Mouse (Mus musculus): ENCODE data around the gene Tmem212. TPM values are rescaled to one million over a fixed set of nuclear protein-coding genes. Genes with fewer than 3 reads are reported as not detected.
"Not testable (repeated sequence)": the region's sequence is repeated elsewhere in the genome, so short reads cannot be mapped to it uniquely, and the experiment has no call there.

Tmem212 gene
- polyA plus RNA-seq (2015; fragmentation: Nextera tagmentation; extraction: Ambion mirVana) = 1.2 and 1.3 TPM in 2 replicates

DNA sequence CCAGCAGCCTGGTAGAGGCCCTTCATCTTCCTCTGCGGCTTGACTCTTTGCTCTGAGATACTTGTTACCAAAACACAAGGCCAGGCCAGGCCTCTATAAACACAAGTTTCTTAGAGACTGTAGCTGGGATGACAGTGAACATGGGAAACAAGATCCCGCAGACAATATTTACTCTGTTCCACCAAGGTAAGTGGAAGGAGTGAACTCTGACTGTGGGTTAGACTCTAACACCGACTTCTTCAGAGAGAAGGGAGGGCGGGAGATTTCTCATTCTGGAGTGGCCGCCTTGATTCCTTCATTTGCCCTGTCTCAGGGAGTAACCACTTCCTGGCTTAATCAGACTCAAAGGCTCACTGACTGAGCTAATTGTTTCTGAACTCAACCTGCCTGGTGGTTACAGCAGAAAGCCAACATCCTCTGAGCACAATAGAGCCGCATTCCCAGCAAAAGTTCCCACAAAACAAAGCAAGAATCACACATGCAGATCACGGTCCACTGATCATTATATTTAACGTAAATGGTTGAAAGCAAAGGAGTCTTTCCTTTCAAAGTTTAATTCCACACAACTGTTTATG is at the start of gene Tmem212:
Gene Tmem212, minus strand, starts transcription at position 51 of the 575 bp plus-strand sequence.
- DNase-seq (ENCODE audit: low spot score) = no peak

DNA sequence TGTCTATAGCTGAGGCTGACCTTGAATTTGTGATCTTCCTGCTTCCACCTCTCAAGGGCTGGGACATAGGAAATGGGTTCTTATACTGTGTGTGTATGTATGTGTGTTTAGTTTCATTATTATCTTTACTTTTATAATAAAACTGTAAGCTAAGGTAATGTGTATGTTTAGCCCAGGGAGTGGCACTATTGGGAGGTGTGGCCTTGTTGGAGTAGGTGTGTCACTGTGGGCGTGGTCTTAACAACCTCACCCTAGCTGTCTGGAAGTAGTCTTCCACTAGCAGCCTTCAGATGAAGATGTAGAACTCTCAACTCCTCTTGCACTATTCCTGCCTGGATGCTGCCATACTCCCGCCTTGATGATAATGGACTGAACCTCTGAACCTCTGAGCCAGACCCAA is 49.2 kb upstream of the Tmem212 start:
- not testable (repeated sequence) for DNase-seq (ENCODE audit: low spot score)

DNA sequence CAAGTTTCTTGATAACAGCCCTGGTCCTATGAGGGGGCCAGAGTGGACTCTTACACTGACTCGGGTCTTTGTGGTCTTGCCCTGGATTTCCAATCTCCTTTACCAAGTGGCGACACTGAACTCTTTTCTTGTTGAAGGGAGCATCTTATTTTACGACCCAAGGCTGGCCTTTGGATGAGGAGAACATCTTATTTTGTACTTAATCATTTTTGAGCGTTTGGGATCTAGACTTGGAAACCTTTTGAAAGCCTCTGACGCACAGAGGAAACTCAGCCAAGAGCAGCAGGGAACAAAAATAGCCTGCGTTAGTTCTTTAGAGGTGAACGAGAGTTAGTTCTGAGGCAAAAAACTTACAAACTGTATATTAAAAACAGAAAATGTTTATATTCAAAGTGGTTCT is 46.8 kb upstream of the Tmem212 start:
- DNase-seq (ENCODE audit: low spot score) = no peak

DNA sequence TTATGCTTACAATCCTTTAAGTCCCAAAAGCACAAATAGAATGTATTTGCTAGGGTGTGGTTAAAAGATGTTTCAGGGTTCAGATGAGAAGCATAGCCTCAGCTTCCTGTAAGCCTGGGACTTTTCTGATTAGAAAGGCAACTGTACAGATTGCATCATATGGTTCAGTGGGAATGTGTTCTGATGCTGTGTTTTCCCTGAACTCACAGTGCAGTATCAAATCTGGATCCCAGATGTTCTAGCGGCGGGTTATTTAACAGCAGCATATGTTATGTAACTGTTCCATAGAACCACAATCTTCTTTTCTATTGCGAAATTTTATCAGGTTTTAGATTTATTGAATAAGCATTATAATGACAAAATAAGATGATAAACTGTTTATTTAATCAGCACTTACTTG is 45.5 kb upstream of the Tmem212 start:
- no peak for DNase-seq (ENCODE audit: low spot score)

DNA sequence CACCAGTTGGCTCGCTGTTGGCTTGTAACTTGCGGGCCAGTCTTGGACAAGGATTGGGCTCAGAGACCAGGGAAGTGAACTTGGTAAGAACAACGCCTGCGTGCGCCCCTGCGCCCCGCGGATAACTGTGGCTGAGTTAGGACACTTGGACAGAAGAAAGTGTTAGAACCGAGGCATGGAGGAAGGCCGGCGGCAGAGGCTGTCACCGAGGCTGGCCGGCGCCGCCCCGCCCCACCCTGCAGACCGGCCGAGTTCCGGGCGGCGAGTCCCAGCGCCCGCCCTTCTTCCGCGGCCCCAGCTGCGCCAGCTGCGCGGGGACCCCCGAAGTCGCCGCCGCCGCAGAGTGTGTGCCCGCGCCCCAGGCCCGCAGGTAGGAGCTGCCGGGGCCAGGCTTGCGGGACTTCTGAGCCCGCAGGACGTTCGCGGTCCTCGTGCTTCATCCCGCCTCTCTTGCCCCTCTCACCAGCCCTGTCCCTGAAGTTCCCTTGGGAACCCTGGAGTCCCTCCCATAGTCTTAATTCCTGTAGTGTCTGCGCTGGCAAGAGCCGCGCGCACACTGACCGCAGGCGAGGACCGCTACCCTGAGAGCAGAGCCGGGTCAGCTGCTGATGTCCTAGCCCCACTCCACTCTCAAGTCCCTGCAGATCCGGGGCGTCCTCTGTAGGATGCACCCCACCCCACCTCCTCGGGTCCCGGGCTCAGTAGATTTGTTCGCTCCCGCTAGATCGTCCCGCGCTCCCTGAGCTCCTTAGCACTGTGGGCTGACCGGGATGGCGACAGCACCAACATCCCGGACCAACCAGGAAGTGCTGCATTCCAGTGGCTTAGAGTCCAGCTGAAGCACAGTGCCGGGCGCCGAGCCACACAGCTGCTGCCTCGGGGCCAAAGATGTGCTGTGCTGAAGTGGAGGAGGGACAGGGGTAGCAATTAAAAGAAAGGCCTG is 42.5 kb upstream of the Tmem212 start, which contains the start of gene Pld1:
Gene Pld1, plus strand, starts transcription at position 315 of the 943 bp plus-strand sequence.
- DNase-seq (ENCODE audit: low spot score) = no peak

DNA sequence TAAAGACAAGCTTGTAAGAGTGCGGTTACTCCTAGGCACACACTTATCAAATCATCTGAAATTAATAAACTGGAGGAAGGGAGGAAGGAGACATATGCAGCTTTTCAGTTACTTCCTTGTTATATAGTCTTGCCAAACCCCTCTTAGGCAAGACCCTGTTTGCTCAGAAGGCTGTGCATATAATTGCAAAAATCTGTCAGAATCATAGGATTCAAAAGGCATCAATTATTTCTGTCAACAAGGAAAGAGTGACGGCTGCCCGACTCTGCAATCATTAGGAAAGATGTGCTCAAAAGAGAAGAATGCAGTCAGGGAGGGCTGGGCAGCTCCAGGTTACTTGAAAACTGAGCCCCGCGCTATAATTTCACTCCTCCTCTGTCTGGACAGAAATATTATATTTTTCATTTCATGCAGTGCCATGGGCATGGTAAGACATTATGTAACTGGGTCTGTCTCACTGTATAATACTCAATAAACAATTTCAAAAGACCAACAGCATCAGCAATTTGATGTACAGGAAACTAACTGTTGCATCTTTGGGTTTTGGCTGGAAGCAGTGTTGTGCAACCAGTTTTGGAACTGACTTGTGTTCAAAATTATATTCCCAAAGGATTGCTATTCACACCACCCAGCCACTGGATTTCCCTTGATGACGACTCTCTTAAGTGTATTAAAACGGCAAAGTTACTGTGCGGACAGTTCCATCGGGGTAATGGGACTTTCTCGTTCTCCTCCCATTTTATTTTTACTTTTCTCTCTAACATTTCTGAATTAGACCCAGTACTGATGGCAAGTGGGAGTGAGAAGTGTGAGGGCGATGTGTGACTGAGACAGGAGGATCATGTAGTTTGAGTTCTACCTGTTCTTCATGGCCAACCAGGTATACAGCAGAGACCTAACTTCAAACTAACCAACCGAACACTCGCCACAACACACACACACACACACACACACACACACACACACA is 41.3 kb upstream of the Tmem212 start:
- no peak for DNase-seq (ENCODE audit: low spot score)

DNA sequence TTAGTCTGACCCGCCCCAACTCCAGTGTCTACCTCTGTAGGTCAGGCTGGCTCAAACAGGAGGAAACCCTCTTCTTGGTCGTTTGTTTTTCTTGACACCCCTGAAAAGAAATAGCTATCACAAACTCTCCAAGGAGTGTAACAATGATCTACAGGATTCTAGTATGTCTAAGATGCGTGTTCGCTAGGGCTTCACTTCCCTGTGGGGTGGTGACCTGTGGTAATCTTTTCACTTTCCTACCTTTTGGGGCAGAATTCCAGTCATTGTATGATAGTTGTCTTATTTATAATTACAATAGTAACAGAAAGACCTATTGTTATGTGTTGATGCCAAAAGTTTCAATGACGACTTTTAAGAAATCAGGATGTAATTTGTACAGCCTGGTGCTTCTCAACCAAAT is 40.6 kb upstream of the Tmem212 start:
- no peak for DNase-seq (ENCODE audit: low spot score)

DNA sequence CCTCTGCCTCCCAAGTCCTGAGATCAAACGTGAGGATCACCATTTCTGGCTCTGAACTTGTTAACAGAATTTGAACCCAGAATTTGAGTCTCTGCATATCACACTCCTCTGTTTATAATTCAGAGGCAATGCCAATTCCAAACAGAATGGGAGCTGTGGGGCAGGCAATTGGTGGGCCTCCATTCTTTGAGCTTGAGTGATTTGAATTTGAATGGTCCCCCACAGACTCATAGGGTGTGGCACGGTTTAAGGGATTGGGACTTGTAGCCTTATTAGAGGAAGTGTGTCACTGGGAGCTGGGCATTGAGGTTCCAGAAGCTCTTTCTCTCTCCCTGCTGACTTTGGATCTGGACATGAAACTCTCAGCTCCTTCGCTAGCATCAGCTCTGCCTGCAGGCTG is 39.5 kb upstream of the Tmem212 start:
- DNase-seq (ENCODE audit: low spot score) = no peak

DNA sequence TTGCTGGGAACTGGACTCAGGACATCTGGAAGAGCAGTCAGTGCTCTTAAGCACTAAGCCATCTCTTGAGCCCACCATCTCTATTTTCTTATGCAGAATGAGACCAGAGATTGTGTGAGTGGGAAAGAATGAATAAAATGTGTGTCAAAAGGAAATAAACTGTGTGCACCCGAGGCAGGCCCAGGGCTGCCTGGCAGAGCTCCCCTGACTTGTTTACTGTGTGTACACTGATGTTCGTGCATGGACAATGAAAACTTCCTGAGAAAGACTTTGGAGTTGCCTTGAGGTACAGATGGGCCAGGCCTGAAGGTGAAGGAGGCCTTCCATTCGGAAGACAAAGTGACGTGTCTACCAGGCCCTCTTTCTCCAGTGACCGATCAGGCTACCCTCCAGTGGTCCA is 36.2 kb upstream of the Tmem212 start:
- DNase-seq (ENCODE audit: low spot score) = no peak

DNA sequence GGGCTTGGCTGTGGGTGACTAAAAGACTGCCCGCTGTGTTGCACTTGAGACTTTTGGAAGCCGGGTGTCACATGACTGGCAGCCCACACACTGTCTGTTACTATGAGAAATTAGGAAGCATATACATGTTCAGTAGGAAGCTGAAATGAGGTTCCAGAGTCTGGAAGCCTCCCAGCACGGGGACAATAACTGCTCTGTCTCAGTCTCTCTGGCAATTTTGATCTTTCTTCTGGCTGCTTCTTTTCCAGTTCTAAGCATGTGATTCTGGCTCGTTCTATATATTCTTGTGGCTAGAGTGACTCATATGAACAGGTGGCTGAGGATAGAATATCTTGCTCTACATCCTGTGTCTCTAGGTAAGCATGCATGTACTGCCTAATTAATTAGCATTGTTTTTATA is 33.1 kb upstream of the Tmem212 start:
- no peak for DNase-seq (ENCODE audit: low spot score)

DNA sequence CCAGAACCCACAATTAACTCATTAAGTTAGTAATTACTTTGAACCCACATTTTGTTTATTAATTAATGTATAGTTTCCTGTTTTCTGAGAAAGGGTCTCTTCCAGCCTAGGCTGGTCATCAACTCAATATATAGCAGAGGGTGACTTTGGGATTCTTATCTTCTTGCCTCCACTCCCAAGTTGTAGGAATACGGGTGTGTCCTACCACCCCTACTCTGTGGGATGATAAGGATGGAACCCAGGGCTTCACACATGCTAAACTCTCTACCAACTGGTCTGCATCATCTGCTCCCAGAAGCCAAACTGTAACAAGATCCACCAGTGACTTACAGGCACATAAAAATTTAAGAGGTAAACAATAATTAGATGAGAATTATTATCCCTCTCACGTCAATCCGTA is 27.9 kb upstream of the Tmem212 start:
- DNase-seq (ENCODE audit: low spot score) = no peak

DNA sequence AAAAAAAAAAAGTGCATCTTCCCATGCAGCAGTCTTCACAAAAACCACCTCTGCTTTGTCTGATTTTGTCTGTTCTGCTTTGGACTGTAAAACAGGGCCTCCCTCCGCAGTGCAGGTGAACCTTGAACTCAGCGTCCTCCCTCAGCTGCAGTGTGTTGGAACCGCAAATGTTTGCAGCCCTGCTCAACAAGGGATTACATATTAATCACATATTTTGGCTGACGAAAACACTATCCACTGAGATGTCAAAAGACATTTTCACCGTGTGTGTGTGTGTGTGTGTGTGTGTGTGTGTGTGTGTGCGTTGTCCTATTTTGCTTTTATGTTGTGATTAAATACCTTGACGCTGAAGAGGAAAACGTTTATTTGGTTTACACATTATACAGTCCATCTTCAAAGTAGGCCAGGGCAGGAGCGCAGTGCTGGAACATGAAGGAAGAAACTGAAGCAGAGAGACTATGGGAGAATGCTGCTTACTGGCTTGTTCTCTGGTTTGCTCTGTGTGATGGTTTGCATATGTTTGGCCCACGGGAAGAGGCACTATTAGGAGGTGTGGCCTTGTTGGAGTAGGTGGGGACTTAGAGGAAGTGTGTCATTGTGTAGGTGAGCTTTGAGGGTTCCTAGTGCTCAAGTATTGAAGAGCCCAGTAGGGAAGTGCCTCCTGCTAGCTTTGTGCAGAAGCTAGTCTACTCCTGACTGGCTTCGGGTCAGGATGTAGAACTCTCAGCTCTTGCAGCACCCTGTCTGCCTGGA is 25.3 kb upstream of the Tmem212 start:
- no peak for DNase-seq (ENCODE audit: low spot score)

DNA sequence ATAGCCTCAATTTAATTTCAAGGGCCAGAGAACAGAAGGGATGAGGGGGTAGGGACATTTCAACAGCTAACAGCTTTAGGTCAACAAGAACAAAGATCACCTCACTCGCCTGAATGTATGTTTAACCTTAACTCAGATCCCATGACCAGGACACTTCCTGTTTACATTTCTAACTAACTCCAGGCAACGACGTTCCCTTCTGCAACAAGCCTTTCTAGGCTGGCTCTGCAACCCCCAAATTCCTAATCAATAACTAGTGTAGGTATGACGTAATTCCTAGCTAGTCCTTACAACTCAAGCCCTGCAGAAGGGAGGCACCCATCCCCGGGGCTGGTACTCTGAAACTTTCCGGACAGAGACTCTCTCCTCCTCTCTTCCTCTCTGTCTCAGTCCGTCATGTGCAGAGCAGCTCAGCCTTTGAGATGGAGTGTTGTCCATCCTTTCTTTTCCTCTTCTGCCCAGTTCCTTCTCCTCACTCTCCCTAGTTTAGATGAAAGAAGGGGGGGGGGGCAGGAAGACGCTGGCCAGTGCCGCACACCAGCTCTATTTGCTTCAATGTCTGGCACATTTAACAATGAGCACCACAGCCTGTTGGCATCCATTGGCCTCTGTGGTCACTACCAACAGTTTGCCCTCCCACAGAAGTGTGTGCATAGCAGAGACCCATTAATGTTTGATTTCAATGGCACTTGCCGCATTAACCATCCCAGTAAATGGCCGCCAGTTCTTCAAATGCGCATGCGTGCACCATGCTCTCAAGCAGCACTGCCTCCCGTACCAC is 22.7 kb upstream of the Tmem212 start:
- no peak for DNase-seq (ENCODE audit: low spot score)

DNA sequence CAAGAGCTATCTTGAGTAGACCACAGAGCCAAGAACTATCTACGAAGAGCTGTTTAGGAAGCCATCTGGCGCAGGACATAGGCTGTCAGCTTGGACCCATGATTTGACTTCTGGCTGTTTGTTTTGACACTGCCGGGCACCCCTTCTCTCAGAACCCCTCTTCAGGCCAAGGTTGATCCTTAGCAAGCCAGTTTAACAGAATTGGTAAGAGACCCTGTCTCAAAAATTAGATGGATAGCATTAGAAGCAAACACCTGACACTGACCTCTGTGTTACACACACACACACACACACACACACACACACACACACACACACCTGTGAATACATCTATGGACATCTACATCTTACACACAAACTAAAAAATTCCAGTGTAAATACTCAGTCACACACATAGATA is 12.8 kb upstream of the Tmem212 start:
- no peak for DNase-seq (ENCODE audit: low spot score)

DNA sequence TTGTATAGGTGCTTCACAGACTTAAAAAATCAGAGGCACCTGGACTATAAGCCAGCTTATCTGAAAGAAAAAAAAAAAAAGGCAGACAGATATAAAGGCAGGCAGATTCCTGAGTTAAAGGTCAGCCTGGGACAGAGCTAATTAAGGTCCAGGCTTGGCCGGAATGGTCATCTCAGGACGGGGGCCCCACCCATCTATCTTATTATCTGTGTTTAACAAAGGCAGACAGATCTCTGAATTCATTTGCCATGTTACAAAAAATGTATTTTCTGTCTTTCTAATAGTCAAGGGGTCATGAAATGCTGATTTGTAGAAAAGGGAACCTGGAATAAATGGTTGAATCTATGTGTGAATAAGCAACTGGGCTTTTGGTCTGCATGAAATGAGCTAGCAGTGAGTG is 12.1 kb upstream of the Tmem212 start:
- DNase-seq (ENCODE audit: low spot score) = no peak

DNA sequence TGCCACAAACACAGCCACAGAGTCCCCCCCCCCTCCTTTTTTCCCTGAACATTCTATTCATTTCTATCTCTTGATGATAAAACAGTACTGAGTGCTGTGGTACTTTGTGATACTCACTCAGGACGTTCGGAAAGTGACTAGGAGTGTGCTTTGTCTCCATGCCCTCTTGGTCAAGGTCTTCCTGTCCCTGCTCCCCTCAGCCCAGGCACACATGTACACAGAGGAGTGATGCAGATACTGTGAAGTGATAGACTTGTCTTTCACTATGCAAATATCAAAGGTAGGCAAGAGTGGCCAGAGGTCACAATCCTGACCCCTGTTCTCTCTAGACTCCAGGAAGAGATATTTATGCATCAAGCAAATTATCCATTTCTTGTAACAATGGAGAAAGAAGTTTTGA is 11.1 kb upstream of the Tmem212 start:
- no peak for DNase-seq (ENCODE audit: low spot score)

DNA sequence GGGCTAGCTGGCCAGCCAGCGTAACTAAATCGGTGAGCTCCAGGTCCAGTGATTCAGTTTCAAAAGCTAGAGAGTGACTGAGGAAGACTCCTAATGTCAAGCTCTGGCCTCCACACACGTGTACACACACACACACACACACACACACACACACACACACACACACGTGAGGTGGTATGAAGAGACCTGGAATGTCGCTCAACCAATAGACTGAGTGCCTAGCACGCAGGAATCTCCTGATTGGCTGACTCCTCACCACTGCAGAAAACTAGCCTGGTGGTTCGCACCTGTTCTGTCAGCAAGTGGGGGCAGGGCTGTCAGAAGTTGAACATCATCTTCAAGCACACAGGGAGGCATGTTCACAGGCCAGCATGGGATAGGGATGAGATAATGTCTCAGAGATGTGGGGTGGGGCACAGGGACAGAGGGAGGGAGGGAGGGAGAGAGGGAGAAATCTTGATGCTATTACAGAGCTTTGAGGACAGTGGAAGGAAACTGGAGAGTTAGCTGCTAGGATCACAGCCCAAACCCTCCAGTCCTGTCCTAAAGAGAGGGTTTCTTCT is 10.6 kb upstream of the Tmem212 start:
- DNase-seq (ENCODE audit: low spot score) = no peak

DNA sequence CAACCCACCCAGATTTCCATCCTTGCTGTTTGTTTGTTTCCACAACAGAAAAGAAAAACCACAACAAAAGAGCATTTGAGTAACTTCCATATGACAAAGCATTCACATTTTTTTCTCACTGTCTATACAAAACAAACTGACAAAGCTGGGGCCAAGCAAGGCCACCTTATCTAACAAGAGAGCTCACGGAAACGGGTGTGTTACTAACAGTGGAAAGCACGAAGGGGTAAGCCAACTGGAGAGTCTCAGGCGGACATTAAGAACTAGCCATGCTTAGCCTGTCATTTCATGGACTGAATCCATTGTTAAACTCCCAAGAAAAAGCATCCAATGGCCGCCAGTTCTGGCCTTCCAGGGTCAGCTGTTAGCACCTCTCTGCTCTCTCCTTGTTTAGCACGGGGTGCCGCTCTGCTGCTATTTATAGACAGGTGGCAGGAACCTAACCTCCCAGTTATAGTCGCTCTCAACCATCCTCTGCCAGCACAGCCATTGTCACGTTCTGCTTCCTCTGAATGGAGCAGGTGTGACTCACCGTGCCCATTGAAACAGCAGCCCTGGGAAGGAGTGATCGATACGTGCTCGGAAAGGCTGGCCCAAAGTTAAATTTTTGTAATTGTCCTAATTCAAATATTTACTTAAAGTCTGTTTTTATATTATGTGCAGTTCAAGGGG is 8.6 kb upstream of the Tmem212 start:
- no peak for DNase-seq (ENCODE audit: low spot score)

DNA sequence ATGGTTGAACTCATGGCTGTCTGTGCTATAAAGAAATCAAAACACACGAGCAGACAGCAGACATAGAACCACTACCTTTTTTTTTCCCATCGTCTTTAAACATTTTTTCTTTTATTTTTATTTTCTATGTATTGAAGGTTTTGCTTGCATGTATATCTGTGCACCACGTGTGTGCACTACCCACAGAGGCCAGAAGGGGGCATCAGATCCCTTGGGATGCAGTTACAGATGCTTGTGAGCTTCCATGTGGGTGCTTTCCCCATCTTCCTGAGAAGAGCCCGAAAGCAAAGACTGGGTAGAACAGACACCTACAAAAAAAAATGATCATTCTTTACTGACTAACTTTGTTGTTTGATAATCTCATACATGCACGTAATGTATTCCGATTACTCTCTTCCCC is 5.7 kb upstream of the Tmem212 start:
- DNase-seq (ENCODE audit: low spot score) = no peak
